Mouse (Mus musculus) midbrain, embryonic 15.5 days (tissue): Measurements from ENCODE around the gene Gal3st2b. TPM values are rescaled to one million over a fixed set of nuclear protein-coding genes. Genes with fewer than 3 reads are reported as not detected.
A peak's percentile ranks its signal among the peaks of the same experiment; 100 is the strongest.
"Not testable (repeated sequence)": the region's sequence is repeated elsewhere in the genome, so short reads cannot be mapped to it uniquely, and the experiment has no call there.

Source experiments
- ATAC-seq: fragments of 200-750 bp; cut with Nextera tagmentation; replicated peaks from 2 replicates; pipeline ENCODE4 v1.8.0; 2017; ENCODE audit warnings: moderate TSS enrichment
- H3K27ac ChIP-seq: fragments of 300-500 bp; sonication (generic); 2 replicates; pipeline ENCODE4 v1.5.1; 2015; ENCODE audit warnings: mild to moderate bottlenecking, inconsistent platforms
- H3K27me3 ChIP-seq: fragments of 300-500 bp; sonication (generic); replicated peaks from 2 replicates; pipeline ENCODE4 v1.6.1; 2015; ENCODE audit warnings: inconsistent platforms
- H3K36me3 ChIP-seq: fragments of 300-500 bp; sonication (generic); replicated peaks from 2 replicates; pipeline ENCODE4 v1.6.1; 2015; ENCODE audit warnings: inconsistent platforms
- H3K4me1 ChIP-seq: fragments of 300-500 bp; sonication (generic); 2 replicates; pipeline ENCODE4 v1.6.1; 2015; ENCODE audit warnings: inconsistent platforms
- H3K4me2 ChIP-seq: fragments of 300-500 bp; sonication (generic); 2 replicates; pipeline ENCODE4 v1.6.1; 2015; ENCODE audit warnings: inconsistent platforms, mild to moderate bottlenecking, moderate library complexity
- H3K4me3 ChIP-seq: fragments of 300-500 bp; sonication (generic); 2 replicates; pipeline ENCODE4 v1.5.1; 2015; ENCODE audit warnings: mild to moderate bottlenecking, inconsistent platforms
- H3K9ac ChIP-seq: fragments of 300-500 bp; sonication (generic); 2 replicates; pipeline ENCODE4 v1.6.1; 2015; ENCODE audit warnings: mild to moderate bottlenecking, inconsistent platforms
- H3K9me3 ChIP-seq: fragments of 300-500 bp; sonication (generic); 2 replicates; pipeline ENCODE4 v1.6.1; 2016; ENCODE audit warnings: inconsistent platforms
- WGBS: fragments of 180-500 bp; shearing (Covaris S2); methylation state at CpG from one replicate; pipeline ENCODE4 v1.1.7; 2015; ENCODE audit warnings: mixed read lengths; 5-methylcytosine and 5-hydroxymethylcytosine counted together
- polyA plus RNA-seq: library from polyadenylated mRNA; unstranded; fragments of >200 nt; fragmentation: Nextera tagmentation; extraction: Ambion mirVana; gene quantifications from 2 replicates; pipeline ENCODE4 v1.2.1, GENCODE M21; 2015

Gene Gal3st2b
- polyA plus RNA-seq = not detected in 2 replicates

GRCm38 (mm10) chr1:93918011-93918410, at the start of gene Gal3st2b:
Gene Gal3st2b, plus strand, starts transcription at chr1:93918311.
- H3K4me1 ChIP-seq, H3K36me3 ChIP-seq, H3K27me3 ChIP-seq, ATAC-seq, H3K9me3 ChIP-seq, H3K4me2 ChIP-seq, H3K9ac ChIP-seq, H3K27ac ChIP-seq, H3K4me3 ChIP-seq: not testable (repeated sequence)
- WGBS = 90% methylated on average over 2 of the region's 2 CpGs

DNA sequence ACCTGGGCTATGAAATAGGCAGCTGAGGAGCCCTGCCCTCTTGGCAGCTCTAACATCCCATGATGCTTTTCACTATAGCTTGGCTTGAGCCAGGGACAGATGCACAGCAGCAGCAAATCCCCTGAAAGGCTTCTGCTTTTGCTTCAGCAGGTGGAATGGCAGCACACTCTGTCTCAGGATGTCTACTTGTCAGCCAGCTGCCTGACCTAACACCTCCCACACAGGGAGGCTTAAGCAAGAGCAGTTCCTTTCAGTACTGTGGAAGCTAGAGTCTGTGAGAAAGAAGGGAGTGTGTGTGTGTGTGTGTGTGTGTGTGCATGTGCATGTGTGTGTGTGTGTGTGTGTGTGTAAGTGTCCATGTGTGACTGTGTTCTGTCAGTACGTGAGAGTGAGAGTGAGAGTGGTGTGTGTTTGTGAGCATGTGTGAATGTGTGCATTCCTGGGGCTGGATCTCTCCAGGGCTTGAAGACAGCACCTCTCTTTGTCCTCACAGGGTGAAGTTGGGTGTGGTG, 46.5 kb upstream of the Gal3st2b start:
- not testable (repeated sequence) for H3K4me2 ChIP-seq, H3K27me3 ChIP-seq, H3K9me3 ChIP-seq, H3K4me1 ChIP-seq, H3K9ac ChIP-seq, H3K27ac ChIP-seq, H3K4me3 ChIP-seq, H3K36me3 ChIP-seq, ATAC-seq
- 57% methylated on average over 1 of the region's 1 CpGs for WGBS

DNA sequence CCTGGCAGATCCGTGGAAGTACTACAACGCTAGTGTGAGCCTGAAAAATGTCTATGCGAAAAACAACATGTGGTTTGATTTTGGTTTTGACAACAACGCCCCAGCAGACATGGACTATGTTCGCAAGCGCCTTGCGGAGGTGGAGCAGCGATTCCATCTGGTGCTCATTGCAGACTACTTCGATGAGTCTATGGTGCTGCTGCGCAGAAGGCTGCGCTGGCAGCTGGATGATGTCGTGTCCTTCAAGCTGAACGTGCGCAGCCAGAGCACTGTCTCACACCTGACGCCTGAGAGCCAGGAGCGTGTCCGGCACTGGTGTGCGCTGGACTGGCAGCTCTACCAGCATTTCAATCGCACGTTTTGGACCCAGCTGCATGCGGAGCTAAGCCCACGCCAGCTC, 43.7 kb upstream of the Gal3st2b start:
- not testable (repeated sequence) for H3K4me1 ChIP-seq, H3K9ac ChIP-seq, H3K4me3 ChIP-seq, H3K9me3 ChIP-seq, H3K4me2 ChIP-seq, H3K36me3 ChIP-seq, ATAC-seq, H3K27me3 ChIP-seq, H3K27ac ChIP-seq
- WGBS = 94% methylated on average over 17 of the region's 22 CpGs

GRCm38 (mm10) chr1:93881778-93882177, 36.3 kb upstream of the Gal3st2b start:
- ATAC-seq, H3K4me3 ChIP-seq, H3K9me3 ChIP-seq, H3K27ac ChIP-seq, H3K9ac ChIP-seq, H3K27me3 ChIP-seq, H3K4me1 ChIP-seq, H3K36me3 ChIP-seq, H3K4me2 ChIP-seq: not testable (repeated sequence)
- WGBS = no CpG with 5 or more reads among the region's 11 CpGs

DNA sequence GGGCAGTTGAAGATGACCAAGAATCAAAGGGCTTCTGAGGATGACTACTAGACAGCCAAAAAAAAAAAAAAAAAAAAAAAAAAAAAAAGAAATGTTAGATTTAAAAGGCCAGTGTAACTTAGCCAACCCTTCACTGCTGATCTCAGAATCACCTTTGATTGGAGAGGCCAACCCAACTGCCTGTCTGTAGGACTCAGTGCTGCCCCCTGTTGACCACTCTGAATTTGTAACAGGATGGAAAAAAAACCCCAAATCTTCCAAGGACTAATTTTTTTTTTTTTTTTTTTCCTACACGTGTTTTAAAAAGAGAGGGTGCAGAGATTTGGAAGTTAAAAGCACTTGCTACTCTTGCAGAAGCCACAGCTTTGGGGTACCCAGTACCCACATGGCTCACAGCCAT, 27.2 kb upstream of the Gal3st2b start:
- ATAC-seq, H3K4me2 ChIP-seq, H3K9ac ChIP-seq, H3K27me3 ChIP-seq, H3K4me1 ChIP-seq, H3K27ac ChIP-seq, H3K4me3 ChIP-seq, H3K36me3 ChIP-seq, H3K9me3 ChIP-seq: not testable (repeated sequence)
- WGBS = 71% methylated on average over 1 of the region's 1 CpGs

- H3K27ac ChIP-seq, H3K4me1 ChIP-seq, H3K27me3 ChIP-seq, H3K9ac ChIP-seq, H3K4me2 ChIP-seq, H3K9me3 ChIP-seq, H3K36me3 ChIP-seq, H3K4me3 ChIP-seq, ATAC-seq: not testable (repeated sequence)
- WGBS = no CpG with 5 or more reads among the region's 1 CpGs
These were observed 20.7 kb upstream of the Gal3st2b start for GRCm38 (mm10) chr1:93897395-93897794.

GRCm38 (mm10) chr1:93901291-93901690, 16.8 kb upstream of the Gal3st2b start:
- not testable (repeated sequence) for H3K9ac ChIP-seq, H3K4me1 ChIP-seq, H3K27ac ChIP-seq, ATAC-seq, H3K9me3 ChIP-seq, H3K36me3 ChIP-seq, H3K4me3 ChIP-seq, H3K4me2 ChIP-seq, H3K27me3 ChIP-seq
- WGBS = 58% methylated on average over 5 of the region's 5 CpGs

- H3K4me1 ChIP-seq, H3K9ac ChIP-seq, ATAC-seq, H3K36me3 ChIP-seq, H3K27ac ChIP-seq, H3K9me3 ChIP-seq, H3K27me3 ChIP-seq, H3K4me3 ChIP-seq, H3K4me2 ChIP-seq: not testable (repeated sequence)
- 85% methylated on average over 2 of the region's 5 CpGs for WGBS
These were observed 11.4 kb upstream of the Gal3st2b start for GRCm38 (mm10) chr1:93906690-93907089.

DNA sequence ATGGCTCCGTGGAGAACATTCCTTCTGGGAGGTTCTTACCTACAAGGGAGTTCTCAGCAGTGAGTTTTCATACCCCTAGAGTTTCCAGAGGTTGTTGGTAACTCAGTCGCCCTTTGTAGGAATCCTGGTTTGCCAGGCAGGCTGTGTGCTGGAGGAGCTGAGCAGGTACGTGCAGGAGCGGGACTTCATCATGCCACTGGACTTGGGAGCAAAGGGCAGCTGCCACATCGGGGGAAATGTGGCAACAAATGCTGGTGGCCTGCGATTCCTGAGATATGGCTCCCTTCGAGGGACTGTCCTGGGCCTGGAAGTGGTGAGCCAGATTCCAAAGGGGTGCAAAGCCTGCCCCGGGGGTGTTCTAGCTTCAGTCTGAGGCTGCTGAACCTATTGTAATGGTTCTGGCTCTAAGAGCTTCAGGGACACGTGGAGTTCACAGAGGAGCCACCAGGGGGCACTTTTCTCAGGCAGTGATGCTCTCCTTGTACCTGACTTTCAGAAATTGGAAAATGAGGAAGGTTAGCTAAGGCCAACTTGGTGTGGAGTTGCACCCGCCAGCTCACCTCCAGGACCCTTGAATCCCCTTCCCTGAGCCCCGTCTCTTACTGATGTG, 9.0 kb upstream of the Gal3st2b start:
- not testable (repeated sequence) for H3K9me3 ChIP-seq, H3K36me3 ChIP-seq, H3K4me2 ChIP-seq, H3K27ac ChIP-seq, ATAC-seq, H3K4me3 ChIP-seq, H3K27me3 ChIP-seq, H3K4me1 ChIP-seq, H3K9ac ChIP-seq
- WGBS = no CpG with 5 or more reads among the region's 11 CpGs

GRCm38 (mm10) chr1:93911877-93912276, 6.2 kb upstream of the Gal3st2b start:
- not testable (repeated sequence) for H3K27me3 ChIP-seq, H3K9ac ChIP-seq, H3K36me3 ChIP-seq, H3K4me2 ChIP-seq, H3K4me3 ChIP-seq, H3K9me3 ChIP-seq, H3K27ac ChIP-seq, H3K4me1 ChIP-seq
- ATAC-seq = peak; percentile 53; the same call in 1 of the 2 replicates
- WGBS = no CpG with 5 or more reads among the region's 2 CpGs

DNA sequence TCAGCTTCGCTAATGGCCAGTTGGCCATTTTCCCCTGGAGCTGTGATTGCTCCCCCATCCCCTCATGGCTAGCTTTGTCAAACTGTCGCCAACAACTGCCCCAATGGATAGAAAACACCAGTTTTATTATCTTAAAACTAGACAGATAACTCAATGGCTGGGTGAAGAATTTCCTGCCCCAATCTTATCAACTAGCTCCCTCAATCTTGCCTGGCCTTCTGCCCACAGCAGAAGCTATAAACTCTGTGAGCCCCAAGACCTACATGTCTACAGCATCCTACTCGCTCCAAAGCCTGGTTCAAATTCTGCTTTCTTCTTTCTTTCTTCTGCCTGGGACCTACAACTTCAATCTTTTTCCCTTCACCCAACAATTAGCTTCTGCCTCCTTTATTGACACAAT, 951 bp upstream of the Gal3st2b start:
- H3K27ac ChIP-seq, H3K4me1 ChIP-seq, H3K4me3 ChIP-seq, ATAC-seq, H3K9ac ChIP-seq, H3K36me3 ChIP-seq, H3K27me3 ChIP-seq, H3K4me2 ChIP-seq, H3K9me3 ChIP-seq: not testable (repeated sequence)
- WGBS = 87% methylated on average over 3 of the region's 3 CpGs

DNA sequence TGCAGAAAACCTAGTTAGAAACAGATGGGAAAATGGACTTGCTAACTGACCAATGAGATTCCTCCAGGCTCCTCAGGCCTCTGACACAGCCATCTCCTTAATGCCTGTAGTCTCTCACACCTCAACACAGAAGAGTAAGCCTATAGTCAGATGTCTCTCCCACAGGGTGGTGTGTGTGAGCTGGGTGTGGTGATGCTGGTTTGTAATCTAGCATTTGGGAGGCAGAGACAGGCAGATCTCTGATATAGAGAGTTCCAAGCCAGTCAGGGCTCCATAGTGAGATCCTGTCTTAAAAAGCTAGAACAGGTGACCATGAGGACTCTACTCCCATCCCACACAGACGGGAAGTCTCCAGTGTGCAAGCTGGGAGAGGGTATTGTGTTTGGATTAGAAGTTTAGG, 664 bp downstream of the Gal3st2b start:
- H3K27me3 ChIP-seq, H3K4me1 ChIP-seq, H3K9me3 ChIP-seq, H3K4me2 ChIP-seq, H3K4me3 ChIP-seq, ATAC-seq, H3K36me3 ChIP-seq, H3K27ac ChIP-seq, H3K9ac ChIP-seq: not testable (repeated sequence)
- WGBS = 77% methylated on average over 1 of the region's 1 CpGs

GRCm38 (mm10) chr1:93919321-93919720, 1.2 kb downstream of the Gal3st2b start:
- not testable (repeated sequence) for H3K27ac ChIP-seq, ATAC-seq, H3K9ac ChIP-seq, H3K4me1 ChIP-seq, H3K27me3 ChIP-seq, H3K4me2 ChIP-seq, H3K9me3 ChIP-seq, H3K36me3 ChIP-seq, H3K4me3 ChIP-seq
- WGBS = 75% methylated on average over 3 of the region's 3 CpGs
